Mouse (Mus musculus): ENCODE results near the gene Prss23.

DNA sequence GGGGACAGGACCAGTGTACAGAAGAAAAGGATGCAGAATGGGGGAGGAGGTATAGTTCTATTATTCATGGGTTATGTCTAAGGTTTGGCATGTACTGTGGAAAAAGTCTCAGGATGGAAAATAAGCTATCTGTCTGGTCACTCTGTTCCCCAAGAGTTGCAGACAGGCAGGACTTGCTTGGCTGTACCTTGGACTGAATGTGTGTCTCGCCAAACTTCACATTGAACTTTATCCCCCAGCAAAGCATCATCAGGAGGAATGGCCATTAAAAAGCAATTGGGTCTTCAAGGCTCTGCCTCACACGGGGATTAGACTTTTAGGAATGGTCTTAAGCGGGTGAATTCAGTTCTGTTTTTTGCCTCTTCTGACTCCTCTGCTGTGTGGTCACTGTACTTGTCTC is 63.7 kb downstream of the Prss23 start:
- TF ChIP-seq POLR2A (IDR thresholded peaks at IDR 0.05; ENCODE audit: insufficient read length, low read depth) = no peak
- TF ChIP-seq E2F4 (IDR thresholded peaks at IDR 0.05; ENCODE audit: insufficient read depth) = no peak
- no peak for TF ChIP-seq MAX (IDR thresholded peaks at IDR 0.05; ENCODE audit: low read depth)
- TF ChIP-seq CEBPB (IDR thresholded peaks at IDR 0.05; ENCODE audit: insufficient read depth, poor library complexity, severe bottlenecking) = no peak
- TF ChIP-seq TCF12 (IDR thresholded peaks at IDR 0.05; ENCODE audit: insufficient read depth, poor library complexity, severe bottlenecking) = no peak
- TF ChIP-seq POLR2AphosphoS2 (IDR thresholded peaks at IDR 0.05; ENCODE audit: insufficient read length, low read depth) = no peak
- TF ChIP-seq SRF (IDR thresholded peaks at IDR 0.05; ENCODE audit: control insufficient read depth, insufficient read length, low read depth) = no peak
- no peak for TF ChIP-seq USF1 (IDR thresholded peaks at IDR 0.05; ENCODE audit: low read depth)
- no peak for TF ChIP-seq MYOD1 (IDR thresholded peaks at IDR 0.05; ENCODE audit: control insufficient read depth in 1 of 3, insufficient read length in 2 of 3, low read depth in 2 of 3)
- TF ChIP-seq MYOG (IDR thresholded peaks at IDR 0.05; ENCODE audit: control insufficient read depth in 1 of 3, insufficient read depth in 1 of 3, insufficient read length in 2 of 3, low read depth in 2 of 3) = no peak
- TF ChIP-seq TCF3 (IDR thresholded peaks at IDR 0.05; ENCODE audit: insufficient read length, low read depth) = no peak
